Mouse (Mus musculus) midbrain, embryonic 11.5 days (tissue): ENCODE data around the gene 9130409I23Rik. TPM values are rescaled to one million over a fixed set of nuclear protein-coding genes. Genes with fewer than 3 reads are reported as not detected.

Experiments
- ATAC-seq: fragments of 200-750 bp; cut with Nextera tagmentation; 2 replicates; pipeline ENCODE4 v1.8.0; 2017; ENCODE audit warnings: moderate TSS enrichment, moderate library complexity; ENCODE audit not compliant: low FRiP score
- DNase-seq: peaks from one replicate; pipeline ENCODE4 v3.0.0; 2015; ENCODE audit warnings: low spot score; ENCODE audit errors: missing footprints
- H3K27ac ChIP-seq: fragments of 300-500 bp; sonication (generic); 2 replicates; pipeline ENCODE4 v1.5.1; 2014; ENCODE audit warnings: low read depth, low read length
- H3K27me3 ChIP-seq: fragments of 300-500 bp; sonication (generic); 2 replicates; pipeline ENCODE4 v1.6.1; 2014; ENCODE audit warnings: mild to moderate bottlenecking, low read length, moderate library complexity, mixed read lengths; ENCODE audit not compliant: control insufficient read depth, insufficient read depth
- H3K36me3 ChIP-seq: fragments of 300-500 bp; sonication (generic); 2 replicates; pipeline ENCODE4 v1.6.1; 2014; ENCODE audit warnings: mild to moderate bottlenecking, low read length, moderate library complexity, mixed read lengths; ENCODE audit not compliant: control insufficient read depth, insufficient read depth
- H3K4me1 ChIP-seq: fragments of 300-500 bp; sonication (generic); 2 replicates; pipeline ENCODE4 v1.6.1; 2014; ENCODE audit warnings: low read length; ENCODE audit not compliant: control insufficient read depth, insufficient read depth
- H3K4me2 ChIP-seq: fragments of 300-500 bp; sonication (generic); 2 replicates; pipeline ENCODE4 v1.6.1; 2014; ENCODE audit warnings: mild to moderate bottlenecking, moderate library complexity
- H3K4me3 ChIP-seq: fragments of 300-500 bp; sonication (generic); 2 replicates; pipeline ENCODE4 v1.5.1; 2014; ENCODE audit warnings: low read depth, low read length
- H3K9ac ChIP-seq: fragments of 300-500 bp; sonication (generic); 2 replicates; pipeline ENCODE4 v1.6.1; 2014; ENCODE audit warnings: low read length
- H3K9me3 ChIP-seq: fragments of 300-500 bp; sonication (generic); 2 replicates; pipeline ENCODE4 v1.6.1; 2016; ENCODE audit warnings: low read length; ENCODE audit not compliant: control insufficient read depth
- WGBS: fragments of 180-500 bp; shearing (Covaris S2); extraction: QIAGEN DNeasy Blood & Tissue Kit; methylation state at CpG from one replicate; pipeline ENCODE4 v1.1.7; 2014; 5-methylcytosine and 5-hydroxymethylcytosine counted together
- polyA plus RNA-seq: library from polyadenylated mRNA; unstranded; fragments of >200 nt; fragmentation: Nextera tagmentation; extraction: Ambion mirVana; gene quantifications from 2 replicates; pipeline ENCODE4 v1.2.1, GENCODE M21; 2014

9130409I23Rik gene
- polyA plus RNA-seq, 1 experiment from 2014 or later = not detected

- peaks cover 4% of the 10 kb centered on the region for H3K4me1 ChIP-seq
- no peaks in the 10 kb centered on the region for H3K9me3 ChIP-seq
- H3K27ac ChIP-seq = no peak overlapping the region
- H3K27me3 ChIP-seq = no peaks in the 10 kb centered on the region; the same call in 1 of the 2 replicates
- WGBS = 66% methylated on average over 5 of the region's 5 CpGs
- H3K36me3 ChIP-seq = no peaks in the 10 kb centered on the region
- ATAC-seq (no peak), DNase-seq (no peak)
- H3K4me2 ChIP-seq = no peak overlapping the region
- no peak overlapping the region for H3K4me3 ChIP-seq
- no peak overlapping the region for H3K9ac ChIP-seq
Observed at GRCm38 (mm10) chr1:181011601-181012000, 39.4 kb upstream of the 9130409I23Rik start.

- no peak overlapping the region for H3K27ac ChIP-seq
- ATAC-seq = no peak
- 76% methylated on average over 3 of the region's 3 CpGs for WGBS
- no peaks in the 10 kb centered on the region for H3K36me3 ChIP-seq
- no peak overlapping the region for H3K4me2 ChIP-seq
- DNase-seq = no peak
- H3K27me3 ChIP-seq = no peaks in the 10 kb centered on the region; the same call in 1 of the 2 replicates
- no peak overlapping the region for H3K4me3 ChIP-seq
- H3K4me1 ChIP-seq = peaks cover 5% of the 10 kb centered on the region
- no peak overlapping the region for H3K9ac ChIP-seq
- no peaks in the 10 kb centered on the region for H3K9me3 ChIP-seq
Observed at GRCm38 (mm10) chr1:181012416-181012815, 38.6 kb upstream of the 9130409I23Rik start.

- peaks cover 5% of the 10 kb centered on the region for H3K4me1 ChIP-seq
- ATAC-seq (no peak), DNase-seq (no peak)
- H3K9me3 ChIP-seq = no peaks in the 10 kb centered on the region
- no peak overlapping the region for H3K4me3 ChIP-seq
- 72% methylated on average over 6 of the region's 6 CpGs for WGBS
- no peak overlapping the region for H3K4me2 ChIP-seq
- H3K27me3 ChIP-seq = no peaks in the 10 kb centered on the region; the same call in 1 of the 2 replicates
- H3K9ac ChIP-seq = no peak overlapping the region
- H3K36me3 ChIP-seq = no peaks in the 10 kb centered on the region
- no peak overlapping the region for H3K27ac ChIP-seq
Observed at GRCm38 (mm10) chr1:181013446-181013845, 37.6 kb upstream of the 9130409I23Rik start.

- H3K27me3 ChIP-seq = no peaks in the 10 kb centered on the region; the same call in 1 of the 2 replicates
- ATAC-seq (no peak), DNase-seq (no peak)
- peaks cover 5% of the 10 kb centered on the region for H3K4me1 ChIP-seq
- no peak overlapping the region for H3K4me3 ChIP-seq
- H3K36me3 ChIP-seq = no peaks in the 10 kb centered on the region
- H3K4me2 ChIP-seq = no peak overlapping the region
- WGBS = 70% methylated on average over 6 of the region's 6 CpGs
- H3K9ac ChIP-seq = no peak overlapping the region
- H3K27ac ChIP-seq = no peak overlapping the region
- no peaks in the 10 kb centered on the region for H3K9me3 ChIP-seq
Observed at GRCm38 (mm10) chr1:181014731-181015500, 36.1 kb upstream of the 9130409I23Rik start.

GRCm38 (mm10) chr1:181015558-181015957 is 35.5 kb upstream of the 9130409I23Rik start:
- Histone ChIP-seq H3K4me2 (no peak overlapping the region), H3K27ac (no peak overlapping the region), H3K4me1 (peaks cover 5% of the 10 kb centered on the region), H3K27me3 (no peaks in the 10 kb centered on the region; the same call in 1 of the 2 replicates), H3K4me3 (no peak overlapping the region), H3K9me3 (no peaks in the 10 kb centered on the region), H3K9ac (no peak overlapping the region), H3K36me3 (no peaks in the 10 kb centered on the region)
- no peak for DNase-seq
- no peak for ATAC-seq

GRCm38 (mm10) chr1:181016045-181016444 is 35.0 kb upstream of the 9130409I23Rik start:
- DNase-seq = no peak
- Histone ChIP-seq H3K4me2 (no peak overlapping the region), H3K4me1 (peaks cover 5% of the 10 kb centered on the region), H3K9ac (no peak overlapping the region), H3K4me3 (no peak overlapping the region), H3K27ac (no peak overlapping the region), H3K36me3 (no peaks in the 10 kb centered on the region), H3K27me3 (no peaks in the 10 kb centered on the region; the same call in 1 of the 2 replicates), H3K9me3 (no peaks in the 10 kb centered on the region)
- no peak for ATAC-seq
- WGBS = 71% methylated on average over 4 of the region's 4 CpGs

GRCm38 (mm10) chr1:181016532-181017131 is 34.4 kb upstream of the 9130409I23Rik start:
- Histone ChIP-seq H3K27ac (no peak overlapping the region), H3K9me3 (no peaks in the 10 kb centered on the region), H3K4me1 (peaks cover 5% of the 10 kb centered on the region), H3K27me3 (no peaks in the 10 kb centered on the region; the same call in 1 of the 2 replicates), H3K36me3 (no peaks in the 10 kb centered on the region), H3K4me2 (peak overlapping the region; percentile 85), H3K4me3 (peak overlapping the region; percentile 44), H3K9ac (peak overlapping the region; percentile 40)
- 6% methylated on average over 21 of the region's 21 CpGs for WGBS
- DNase-seq (peak; percentile 92), ATAC-seq (peak; percentile 47; the same call in 1 of the 2 replicates)

GRCm38 (mm10) chr1:181017212-181017711 is 33.8 kb upstream of the 9130409I23Rik start:
- peak; percentile 96 for DNase-seq
- peaks cover 5% of the 10 kb centered on the region for H3K4me1 ChIP-seq
- WGBS = 0% methylated on average over 22 of the region's 22 CpGs

GRCm38 (mm10) chr1:181017890-181018420 is 33.1 kb upstream of the 9130409I23Rik start:
- DNase-seq = no peak
- H3K4me1 ChIP-seq = peaks cover 5% of the 10 kb centered on the region
- no peak overlapping the region for H3K27ac ChIP-seq
- no peak for ATAC-seq
- no peaks in the 10 kb centered on the region; the same call in 1 of the 2 replicates for H3K27me3 ChIP-seq
- WGBS = 73% methylated on average over 13 of the region's 13 CpGs
- H3K9ac ChIP-seq = no peak overlapping the region
- H3K36me3 ChIP-seq = no peaks in the 10 kb centered on the region
- no peak overlapping the region for H3K4me3 ChIP-seq
- no peaks in the 10 kb centered on the region for H3K9me3 ChIP-seq
- H3K4me2 ChIP-seq = no peak overlapping the region

More at GRCm38 (mm10) chr1:181017212-181017711, 33.8 kb upstream of the 9130409I23Rik start:
- peak; percentile 86 for ATAC-seq
- Histone ChIP-seq H3K9ac (peak overlapping the region; percentile 40), H3K27ac (no peak overlapping the region), H3K4me2 (peak overlapping the region; percentile 85), H3K9me3 (no peaks in the 10 kb centered on the region), H3K36me3 (no peaks in the 10 kb centered on the region), H3K4me3 (peak overlapping the region; percentile 44), H3K27me3 (no peaks in the 10 kb centered on the region; the same call in 1 of the 2 replicates)
